Mouse (Mus musculus) midbrain, embryonic 15.5 days (tissue): ENCODE measurements at regions not wholly inside any gene's neighbourhood (a gene's known extent, or its start where the extent isn't known, plus 50 kb on each side); places are given as distances from the start of the nearest gene placed in this dataset.

Experiments
- ATAC-seq: fragments of 200-750 bp; cut with Nextera tagmentation; replicated peaks from 2 replicates; pipeline ENCODE4 v1.8.0; 2017; ENCODE audit warnings: moderate TSS enrichment
- H3K27ac ChIP-seq: fragments of 300-500 bp; sonication (generic); 2 replicates; pipeline ENCODE4 v1.5.1; 2015; ENCODE audit warnings: mild to moderate bottlenecking, inconsistent platforms
- H3K27me3 ChIP-seq: fragments of 300-500 bp; sonication (generic); replicated peaks from 2 replicates; pipeline ENCODE4 v1.6.1; 2015; ENCODE audit warnings: inconsistent platforms
- H3K36me3 ChIP-seq: fragments of 300-500 bp; sonication (generic); replicated peaks from 2 replicates; pipeline ENCODE4 v1.6.1; 2015; ENCODE audit warnings: inconsistent platforms
- H3K4me1 ChIP-seq: fragments of 300-500 bp; sonication (generic); 2 replicates; pipeline ENCODE4 v1.6.1; 2015; ENCODE audit warnings: inconsistent platforms
- H3K4me2 ChIP-seq: fragments of 300-500 bp; sonication (generic); 2 replicates; pipeline ENCODE4 v1.6.1; 2015; ENCODE audit warnings: inconsistent platforms, mild to moderate bottlenecking, moderate library complexity
- H3K4me3 ChIP-seq: fragments of 300-500 bp; sonication (generic); 2 replicates; pipeline ENCODE4 v1.5.1; 2015; ENCODE audit warnings: mild to moderate bottlenecking, inconsistent platforms
- H3K9ac ChIP-seq: fragments of 300-500 bp; sonication (generic); 2 replicates; pipeline ENCODE4 v1.6.1; 2015; ENCODE audit warnings: mild to moderate bottlenecking, inconsistent platforms
- H3K9me3 ChIP-seq: fragments of 300-500 bp; sonication (generic); 2 replicates; pipeline ENCODE4 v1.6.1; 2016; ENCODE audit warnings: inconsistent platforms
- WGBS: fragments of 180-500 bp; shearing (Covaris S2); methylation state at CpG from one replicate; pipeline ENCODE4 v1.1.7; 2015; ENCODE audit warnings: mixed read lengths; 5-methylcytosine and 5-hydroxymethylcytosine counted together

DNA sequence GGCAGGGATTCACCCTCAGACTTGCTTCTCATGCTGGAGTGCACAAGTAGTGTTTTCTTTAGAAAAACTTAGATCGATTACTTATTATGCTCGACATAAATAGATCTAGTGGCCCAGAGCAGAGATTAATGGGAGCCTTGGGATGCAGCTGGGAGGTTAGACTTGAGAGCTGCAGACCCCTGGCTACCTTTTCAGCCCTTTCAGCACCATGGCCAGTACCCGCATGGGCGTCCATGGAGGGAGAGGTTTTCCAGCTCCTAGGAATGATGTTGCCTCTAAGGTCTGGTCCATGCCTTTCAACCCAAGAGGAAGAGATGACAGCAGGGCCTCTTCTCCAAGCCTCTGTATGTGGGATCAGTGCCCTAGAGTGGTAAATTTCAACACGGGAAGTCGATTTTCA lies 73.3 kb upstream of the Lrfn2 start:
- H3K9ac ChIP-seq = no peak overlapping the region
- no peaks in the 10 kb centered on the region for H3K27me3 ChIP-seq
- ATAC-seq = no peak
- no peaks in the 10 kb centered on the region for H3K36me3 ChIP-seq
- H3K27ac ChIP-seq = no peak overlapping the region
- H3K4me1 ChIP-seq = no peaks in the 10 kb centered on the region
- H3K4me2 ChIP-seq = no peak overlapping the region
- 55% methylated on average over 6 of the region's 6 CpGs for WGBS
- no peak overlapping the region for H3K4me3 ChIP-seq
- no peaks in the 10 kb centered on the region for H3K9me3 ChIP-seq

DNA sequence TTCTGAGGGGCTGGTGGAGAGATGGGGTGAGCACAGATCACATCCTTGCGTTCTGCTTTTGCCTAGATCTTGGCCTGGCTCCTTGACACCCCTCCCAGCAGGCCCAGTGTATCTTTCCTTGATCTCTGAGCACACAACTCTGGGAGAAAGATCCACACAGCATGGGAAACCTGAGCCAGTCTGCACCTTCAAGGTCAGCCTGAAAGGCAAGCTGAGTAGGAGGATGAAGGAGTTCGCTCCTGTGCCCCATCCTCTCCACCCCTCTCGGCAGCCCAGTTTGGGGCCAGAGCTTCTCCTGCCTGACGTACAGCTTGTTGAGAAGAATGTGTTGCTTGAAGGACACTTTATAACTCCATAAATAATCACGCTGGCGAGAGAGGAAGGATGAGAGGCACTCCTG lies 61.7 kb upstream of the Lrfn2 start:
- Histone ChIP-seq H3K4me2 (no peak overlapping the region), H3K4me1 (no peaks in the 10 kb centered on the region), H3K4me3 (no peak overlapping the region), H3K9me3 (no peaks in the 10 kb centered on the region; the same call in 1 of the 2 replicates), H3K27ac (no peak overlapping the region), H3K9ac (no peak overlapping the region), H3K36me3 (no peaks in the 10 kb centered on the region), H3K27me3 (no peaks in the 10 kb centered on the region)
- no peak for ATAC-seq
- WGBS = 55% methylated on average over 6 of the region's 6 CpGs

DNA sequence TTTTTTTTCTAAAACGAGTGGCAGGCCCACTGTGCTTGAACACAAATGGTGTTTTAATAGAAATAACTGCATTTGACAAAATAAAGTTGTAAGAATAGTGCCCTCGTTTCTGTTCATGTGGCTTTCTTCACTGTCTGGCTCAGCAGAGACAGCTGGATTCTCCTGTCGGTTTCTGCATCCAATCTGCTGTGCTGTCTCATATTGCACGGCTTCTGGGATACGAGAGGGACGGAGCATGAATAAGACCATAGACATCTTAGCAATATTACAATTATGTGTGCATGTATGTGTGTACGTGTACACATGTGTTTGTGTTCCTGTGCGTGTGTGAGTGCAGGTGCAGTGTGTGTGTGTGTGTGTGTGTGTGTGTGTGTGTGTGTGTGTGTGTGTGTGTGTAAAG lies 54.7 kb upstream of the Lrfn2 start:
- Histone ChIP-seq H3K36me3 (no peaks in the 10 kb centered on the region), H3K4me2 (no peak overlapping the region), H3K27ac (no peak overlapping the region), H3K9ac (no peak overlapping the region), H3K27me3 (no peaks in the 10 kb centered on the region), H3K9me3 (no peaks in the 10 kb centered on the region; the same call in 1 of the 2 replicates), H3K4me1 (no peaks in the 10 kb centered on the region), H3K4me3 (no peak overlapping the region)
- 80% methylated on average over 8 of the region's 8 CpGs for WGBS
- ATAC-seq = no peak

DNA sequence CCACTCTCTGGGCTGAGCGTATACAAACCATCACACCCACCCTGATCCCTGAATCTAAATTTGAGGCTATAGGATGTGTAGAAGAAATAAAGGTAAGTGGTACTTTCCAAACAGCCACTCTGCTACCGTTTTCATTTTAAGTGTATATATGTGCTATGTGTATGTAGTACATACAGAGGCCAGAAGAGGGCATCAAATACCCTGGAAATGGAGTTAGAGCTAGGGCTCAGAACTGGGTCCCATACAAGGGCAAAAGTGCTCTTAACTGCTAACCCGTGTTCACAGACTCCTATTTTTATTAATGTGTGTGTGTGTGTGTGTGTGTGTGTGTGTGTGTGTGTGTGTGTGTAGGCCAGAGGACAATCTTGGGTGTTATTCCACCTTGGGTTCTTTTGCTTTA lies 51.6 kb upstream of the Lrfn2 start:
- 86% methylated on average over 3 of the region's 3 CpGs for WGBS
- Histone ChIP-seq H3K4me2 (no peak overlapping the region), H3K27ac (no peak overlapping the region), H3K36me3 (no peaks in the 10 kb centered on the region), H3K4me1 (no peaks in the 10 kb centered on the region), H3K27me3 (no peaks in the 10 kb centered on the region), H3K9ac (no peak overlapping the region), H3K4me3 (no peak overlapping the region), H3K9me3 (no peaks in the 10 kb centered on the region)
- no peak for ATAC-seq

DNA sequence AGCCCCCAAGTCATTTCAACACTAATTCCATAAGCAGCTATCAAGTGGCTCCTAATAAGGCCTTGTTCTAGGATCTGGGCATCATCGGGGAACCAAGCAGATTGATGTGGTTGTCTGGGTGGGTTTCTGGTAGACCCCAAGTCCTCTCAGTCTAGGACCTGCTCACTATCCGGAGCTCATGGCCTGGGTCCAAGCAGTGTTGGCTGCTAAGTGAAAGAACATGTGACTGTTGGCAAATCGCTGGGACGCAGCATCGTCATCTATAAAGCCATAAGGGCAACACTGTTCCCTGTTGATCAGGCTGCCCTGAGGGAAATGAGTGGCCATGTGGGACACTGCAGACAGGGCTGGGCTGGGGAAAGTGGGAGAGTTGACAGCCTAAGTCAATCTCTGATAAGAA lies 50.2 kb upstream of the Lrfn2 start:
- WGBS = 84% methylated on average over 5 of the region's 5 CpGs
- Histone ChIP-seq H3K4me3 (no peak overlapping the region), H3K9ac (no peak overlapping the region), H3K9me3 (no peaks in the 10 kb centered on the region), H3K36me3 (no peaks in the 10 kb centered on the region), H3K4me2 (no peak overlapping the region), H3K27ac (no peak overlapping the region), H3K27me3 (no peaks in the 10 kb centered on the region), H3K4me1 (no peaks in the 10 kb centered on the region)
- ATAC-seq = no peak
